Mouse (Mus musculus) CH12.LX (cell line): ENCODE results near the gene Sh3bgrl2.

Experiments
- CTCF ChIP-seq, 2 experiments: IDR thresholded peaks in 1 of 2; conservative IDR thresholded peaks in 1 of 2; 2 replicates each; pipeline ENCODE4 v1.5.1; 2011 to 2012; ENCODE audit warnings: low read depth in 2 of 2, low read length in 2 of 2, improper control_type of control experiment in 1 of 2, inconsistent platforms in 1 of 2, mild to moderate bottlenecking in 1 of 2, moderate library complexity in 1 of 2
- EP300 ChIP-seq: IDR thresholded peaks from 2 replicates; pipeline ENCODE4 v1.6.1; 2011; ENCODE audit warnings: low read length, improper control_type of control experiment
- MAFK ChIP-seq: IDR thresholded peaks from 2 replicates; pipeline ENCODE4 v1.6.1; 2011; ENCODE audit warnings: low read length, improper control_type of control experiment; ENCODE audit not compliant: insufficient replicate concordance
- POLR2A ChIP-seq: IDR thresholded peaks from 2 replicates; pipeline ENCODE4 v1.6.1; 2011; ENCODE audit warnings: low read depth, mild to moderate bottlenecking, improper control_type of control experiment, low read length
- RAD21 ChIP-seq: IDR thresholded peaks from 2 replicates; pipeline ENCODE4 v1.6.1; 2011; ENCODE audit warnings: low read depth, mild to moderate bottlenecking, low read length, improper control_type of control experiment, moderate library complexity
- UBTF ChIP-seq: IDR thresholded peaks from 2 replicates; pipeline ENCODE4 v1.6.1; 2012; ENCODE audit warnings: low read depth, mild to moderate bottlenecking, inconsistent platforms, low read length, improper control_type of control experiment, moderate library complexity
- ZMIZ1 ChIP-seq: IDR thresholded peaks from 2 replicates; pipeline ENCODE4 v1.6.1; 2012; ENCODE audit warnings: low read depth, mild to moderate bottlenecking, inconsistent platforms, low read length, improper control_type of control experiment

DNA sequence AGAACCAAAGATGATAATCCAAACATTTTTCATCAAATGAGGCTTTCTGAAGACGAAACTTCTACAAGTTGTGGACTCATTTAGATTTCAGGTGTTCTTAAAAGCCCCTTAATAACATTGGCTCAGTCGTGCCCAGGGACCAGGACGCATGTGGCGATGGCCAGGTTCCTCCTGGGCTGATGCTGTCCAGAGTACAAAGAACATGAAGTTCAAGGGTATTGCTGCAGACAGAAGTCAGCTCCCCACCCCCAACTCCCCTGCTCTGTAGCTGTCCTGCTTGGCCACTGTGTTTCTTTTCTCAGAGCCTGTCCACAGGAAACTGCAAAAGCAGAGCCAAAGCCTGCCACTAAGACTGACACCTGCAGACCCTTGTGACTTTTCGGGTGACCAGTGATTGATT lies 45.7 kb downstream of the Sh3bgrl2 start:
- TF ChIP-seq CTCF (conservative IDR thresholded peaks at IDR 0.05 in 1 of 2, IDR thresholded peaks at IDR 0.05 in 1 of 2; ENCODE audit: low read depth in 2 of 2, low read length in 2 of 2): no peak
- no peak for TF ChIP-seq RAD21
- TF ChIP-seq MAFK: no peak
- TF ChIP-seq ZMIZ1: no peak
- no peak for TF ChIP-seq POLR2A
- TF ChIP-seq UBTF: no peak
- TF ChIP-seq EP300: no peak
